Mouse (Mus musculus) common myeloid progenitor, adult 5-6 weeks (primary cell): ENCODE data around the gene Gm17617. TPM values are rescaled to one million over a fixed set of nuclear protein-coding genes. Genes with fewer than 3 reads are reported as not detected.
A peak's percentile ranks its signal among the peaks of the same experiment; 100 is the strongest.
"Not testable (repeated sequence)": the region's sequence is repeated elsewhere in the genome, so short reads cannot be mapped to it uniquely, and the experiment has no call there.

ENCODE experiments used
- ATAC-seq: replicated peaks from 2 replicates; pipeline ENCODE4 v1.8.0; 2016; ENCODE audit warnings: low read depth, mild to moderate bottlenecking, moderate TSS enrichment, inconsistent platforms; ENCODE audit not compliant: poor library complexity, severe bottlenecking
- total RNA-seq: library from RNA; stranded (forward); fragments of 200-1000, 187-1606 nt; gene quantifications from 2 replicates; pipeline ENCODE4 v1.2.3, GENCODE M21; 2017

Gene Gm17617
- total RNA-seq, 1 experiment from 2014 or later: not detected

DNA sequence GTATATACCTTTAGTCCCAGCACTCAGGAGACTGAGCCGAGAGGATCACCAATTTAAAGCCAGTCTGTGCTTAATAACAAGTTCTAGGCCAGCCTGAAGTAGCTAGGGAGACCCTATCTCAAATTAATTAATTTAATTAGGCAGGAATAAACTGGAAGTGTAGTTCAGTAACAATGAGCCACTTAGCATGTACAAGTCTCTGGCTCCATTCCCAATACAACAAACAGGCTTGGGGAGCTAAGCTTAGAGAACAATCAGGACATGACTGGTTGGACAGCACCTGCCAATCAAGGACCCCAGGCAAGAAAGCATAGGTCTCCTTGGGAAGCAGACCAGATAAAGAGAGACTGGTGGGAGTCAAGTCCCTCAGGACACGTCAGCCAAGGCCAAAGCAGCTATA, 6.9 kb upstream of the Gm17617 start:
- ATAC-seq: no peak

DNA sequence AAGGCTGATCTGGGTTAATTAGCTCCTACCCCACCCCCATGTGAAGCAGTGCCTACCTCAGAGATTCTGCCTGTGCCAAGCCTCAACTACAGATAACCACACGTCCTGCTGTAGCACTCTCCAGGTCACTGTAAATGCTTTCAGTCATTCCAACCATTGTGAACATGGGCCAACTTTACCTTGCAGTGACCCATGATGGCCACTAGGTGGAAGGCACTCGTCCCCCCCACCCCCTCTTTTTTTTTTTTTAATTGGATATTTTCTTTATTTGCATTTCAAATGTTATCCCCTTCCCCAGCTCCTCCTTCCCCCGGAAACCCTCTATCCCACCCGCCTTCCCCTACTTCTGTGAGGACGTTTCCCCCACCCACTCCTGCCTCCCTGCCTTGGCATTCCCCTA, 2.0 kb upstream of the Gm17617 start:
- peak; percentile 87 for ATAC-seq

DNA sequence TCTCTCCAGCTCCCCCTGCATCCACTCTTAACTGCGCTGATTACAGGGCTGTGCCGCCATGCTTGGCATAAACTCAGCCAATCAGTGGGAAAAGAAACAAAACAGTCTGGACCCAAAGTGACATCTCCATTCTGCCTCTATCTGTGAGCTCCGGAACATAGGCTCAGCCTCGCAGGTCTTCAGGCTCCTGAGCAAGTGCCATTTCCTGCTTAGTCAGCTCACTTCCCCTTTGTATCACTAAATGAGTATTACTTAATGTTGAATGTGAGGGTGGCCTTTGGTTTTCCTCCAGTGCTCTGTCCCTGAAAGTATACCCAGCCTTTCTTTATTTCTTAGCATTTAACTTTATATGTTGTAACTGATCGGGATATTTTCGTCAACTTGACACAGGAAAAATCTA, 8.4 kb downstream of the Gm17617 start:
- ATAC-seq: peak; percentile 82

DNA sequence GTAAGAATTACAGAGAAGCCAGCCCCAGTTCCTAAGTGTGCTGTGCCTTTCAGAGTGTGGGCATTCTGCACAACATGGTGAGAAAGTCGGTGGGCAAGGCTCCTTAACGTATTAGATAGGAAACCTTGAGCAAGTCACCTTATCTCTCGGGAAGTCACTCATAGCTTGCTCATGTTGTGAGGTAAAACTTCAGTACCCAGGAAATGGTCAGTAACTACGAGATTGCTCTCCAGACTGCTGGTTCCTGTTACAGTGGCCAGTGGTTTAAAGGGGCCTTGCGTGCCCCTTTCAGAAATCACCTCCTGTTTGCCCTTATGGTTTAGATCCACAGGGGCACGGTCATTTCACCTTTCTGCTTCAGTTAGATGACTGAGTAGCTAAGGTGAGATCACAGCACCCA, 19.0 kb downstream of the Gm17617 start:
- ATAC-seq: no peak

DNA sequence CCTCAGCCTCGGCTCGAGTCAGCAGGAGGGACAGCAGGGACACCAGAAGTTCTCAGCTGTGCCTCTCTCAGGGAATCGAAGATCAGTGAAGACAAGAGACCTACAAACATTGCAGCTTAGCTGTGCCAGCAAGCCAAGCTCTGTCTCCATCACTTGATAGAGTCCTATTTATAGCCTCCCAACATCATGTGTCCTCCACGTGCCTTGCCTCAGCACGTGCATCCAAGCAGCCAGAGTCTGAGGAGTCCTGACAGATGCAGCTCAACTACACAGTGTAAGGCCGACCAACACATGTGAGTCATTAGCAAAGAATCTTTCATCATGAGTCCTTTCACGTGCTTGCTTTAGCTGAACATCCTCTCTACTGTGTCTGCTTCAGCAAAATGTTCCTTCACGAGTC, 25.7 kb downstream of the Gm17617 start:
- ATAC-seq: no peak

DNA sequence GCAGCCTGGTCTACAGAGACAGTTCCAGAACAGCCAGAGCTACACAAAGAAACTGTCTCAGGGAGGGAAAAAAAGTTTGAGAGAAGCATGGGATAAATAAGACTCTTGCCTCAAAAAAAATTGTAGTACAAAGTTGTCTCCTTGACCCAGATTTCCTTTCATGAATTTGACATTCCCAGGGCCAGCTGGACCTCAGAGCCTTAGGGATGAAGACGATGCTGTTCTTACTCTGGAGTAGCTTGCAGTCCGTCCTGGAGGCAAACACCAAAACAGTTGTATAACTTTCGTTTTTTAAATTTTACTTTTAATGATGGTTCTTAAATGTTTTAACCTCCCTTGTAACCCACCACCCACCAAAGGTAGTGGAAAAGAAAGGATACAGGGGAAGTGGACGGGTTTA, 26.2 kb downstream of the Gm17617 start:
- ATAC-seq: no peak

DNA sequence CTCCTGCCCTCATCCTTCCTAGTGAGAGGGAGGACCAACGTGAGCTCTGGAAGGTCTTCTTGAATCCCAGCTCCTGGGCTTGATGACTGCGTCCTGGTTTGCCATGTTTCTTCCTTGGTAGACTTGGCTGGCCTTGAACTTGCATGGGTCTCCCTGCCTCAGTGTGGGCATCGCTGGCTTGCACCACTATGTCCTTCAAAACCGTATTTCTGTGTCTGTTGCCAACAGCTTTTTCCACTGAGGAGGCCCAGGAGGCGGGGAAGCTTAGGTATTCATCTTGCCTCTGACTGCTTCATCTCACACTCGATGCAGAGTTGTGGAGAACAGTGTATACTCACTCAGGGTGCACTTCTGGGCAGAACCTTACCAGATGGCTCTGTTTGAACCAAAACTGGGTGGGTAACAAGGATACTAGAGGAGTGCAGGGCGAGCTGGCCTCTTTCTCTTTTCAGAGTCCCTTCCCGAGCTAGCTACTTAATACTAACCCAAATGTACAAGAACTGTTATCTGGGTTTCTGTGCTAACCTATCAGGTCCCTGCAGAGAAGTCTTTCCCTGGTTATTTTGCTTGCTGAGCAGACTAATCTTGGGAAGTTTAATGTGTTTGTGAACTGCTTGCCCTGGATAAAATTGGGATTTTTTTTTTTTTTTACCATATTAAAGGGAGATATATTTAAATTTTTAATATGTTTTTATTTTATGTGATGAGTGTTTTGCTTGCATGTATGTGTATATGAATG, 27.2 kb downstream of the Gm17617 start:
- ATAC-seq: peak; percentile 3; the same call in 1 of the 2 replicates

DNA sequence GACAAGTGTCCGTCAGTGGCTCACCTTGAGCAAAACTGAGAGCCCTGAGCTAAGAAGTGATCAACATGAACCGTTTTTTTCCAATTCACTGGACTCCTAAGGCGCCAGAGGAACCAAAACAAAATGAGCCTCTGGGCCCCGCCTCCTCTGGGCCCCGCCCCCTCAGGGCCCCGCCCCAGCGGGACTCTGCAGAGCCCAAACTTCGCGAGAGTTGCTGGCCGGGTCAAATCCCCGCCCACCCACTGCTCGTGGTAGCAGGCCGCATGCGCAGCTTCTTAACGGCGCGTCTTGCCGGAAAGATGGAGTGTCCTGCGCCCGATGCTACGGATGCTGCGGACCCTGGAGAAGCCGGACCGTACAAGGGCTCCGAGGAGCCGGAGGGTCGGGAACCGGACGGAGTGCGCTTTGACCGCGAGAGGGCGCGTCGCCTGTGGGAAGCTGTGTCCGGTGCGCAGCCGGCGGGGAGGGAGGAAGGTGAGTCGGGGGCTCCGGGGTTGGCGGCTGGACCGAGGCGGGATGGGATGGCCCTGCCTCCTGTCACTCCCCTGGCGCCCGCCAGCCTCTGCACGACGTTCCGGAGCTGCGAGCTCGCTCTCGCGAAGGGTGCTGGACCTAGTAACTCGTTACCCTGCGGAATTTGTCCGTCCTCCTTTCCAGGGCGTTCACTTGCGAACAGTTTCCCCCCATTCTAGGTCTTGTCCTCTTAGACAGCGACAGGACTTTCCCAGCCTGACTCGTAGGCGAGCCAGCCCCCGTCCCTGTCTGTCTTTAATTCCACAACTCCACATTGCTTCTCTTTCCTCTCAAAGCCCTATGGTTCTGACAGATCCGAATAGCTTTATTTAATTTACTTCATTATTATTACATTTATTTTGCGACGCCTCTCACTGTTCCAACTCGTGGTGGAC, 28.0 kb downstream of the Gm17617 start, which contains the start of gene Zfp346:
TSS of gene Zfp346 (plus strand) at position 267 of the 908 bp plus-strand sequence.
- peak; percentile 92 for ATAC-seq

DNA sequence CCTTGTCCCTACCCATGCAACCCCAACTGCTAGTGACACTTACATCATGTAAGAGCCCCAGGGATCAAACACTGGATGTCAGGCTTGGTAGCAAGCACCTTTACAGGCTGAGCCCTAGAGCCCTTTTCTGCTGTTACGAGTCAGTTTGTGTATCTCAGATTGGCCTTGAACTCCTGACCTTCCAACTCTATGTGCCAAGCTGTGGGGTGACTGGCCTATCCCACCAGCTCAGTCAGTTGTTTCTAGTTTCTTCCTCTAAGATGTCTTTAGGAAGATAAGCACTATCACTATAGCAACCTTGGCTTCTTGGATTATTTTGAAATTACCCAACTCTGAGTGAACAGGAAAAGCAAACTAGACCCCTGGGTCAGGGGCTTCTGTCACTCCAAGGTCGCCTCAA, 30.0 kb downstream of the Gm17617 start:
- no peak for ATAC-seq

DNA sequence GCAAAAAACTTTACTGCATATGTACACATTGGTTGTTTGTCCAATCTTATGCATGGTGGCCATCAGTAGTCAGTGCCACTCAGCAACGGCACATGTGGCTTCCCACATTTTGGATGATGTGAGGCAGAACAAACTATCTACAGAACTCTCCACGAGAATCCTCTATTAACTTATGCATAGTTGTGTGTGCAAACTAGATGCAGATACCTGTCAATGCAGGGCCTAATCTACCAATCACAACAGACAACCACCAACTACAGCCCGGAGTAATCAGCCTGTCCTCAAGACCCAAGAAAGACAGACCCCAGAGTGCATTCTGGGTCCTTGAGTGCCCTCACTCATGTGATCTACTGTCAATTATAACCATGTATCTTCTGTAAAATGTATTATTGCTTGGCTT, 31.0 kb downstream of the Gm17617 start:
- no peak for ATAC-seq

DNA sequence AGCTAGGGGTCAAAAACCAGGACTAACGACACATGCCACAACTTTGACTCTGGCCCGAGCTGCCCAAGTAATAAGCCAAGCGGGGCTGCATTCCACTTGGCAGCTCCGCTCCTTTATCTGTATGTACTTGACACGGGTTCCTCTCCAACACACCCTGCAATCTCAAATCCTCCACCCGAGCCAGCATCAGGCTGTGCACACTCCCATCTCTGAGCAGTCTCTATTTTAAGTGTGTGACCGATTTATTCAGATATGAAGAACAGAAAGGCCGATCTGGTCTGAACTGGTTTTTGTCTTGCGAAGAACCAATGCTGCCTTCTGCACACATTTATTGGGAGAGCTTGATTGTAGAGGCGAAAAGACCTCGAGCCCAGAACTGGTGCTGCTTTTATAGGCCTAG, 31.7 kb downstream of the Gm17617 start:
- no peak for ATAC-seq

DNA sequence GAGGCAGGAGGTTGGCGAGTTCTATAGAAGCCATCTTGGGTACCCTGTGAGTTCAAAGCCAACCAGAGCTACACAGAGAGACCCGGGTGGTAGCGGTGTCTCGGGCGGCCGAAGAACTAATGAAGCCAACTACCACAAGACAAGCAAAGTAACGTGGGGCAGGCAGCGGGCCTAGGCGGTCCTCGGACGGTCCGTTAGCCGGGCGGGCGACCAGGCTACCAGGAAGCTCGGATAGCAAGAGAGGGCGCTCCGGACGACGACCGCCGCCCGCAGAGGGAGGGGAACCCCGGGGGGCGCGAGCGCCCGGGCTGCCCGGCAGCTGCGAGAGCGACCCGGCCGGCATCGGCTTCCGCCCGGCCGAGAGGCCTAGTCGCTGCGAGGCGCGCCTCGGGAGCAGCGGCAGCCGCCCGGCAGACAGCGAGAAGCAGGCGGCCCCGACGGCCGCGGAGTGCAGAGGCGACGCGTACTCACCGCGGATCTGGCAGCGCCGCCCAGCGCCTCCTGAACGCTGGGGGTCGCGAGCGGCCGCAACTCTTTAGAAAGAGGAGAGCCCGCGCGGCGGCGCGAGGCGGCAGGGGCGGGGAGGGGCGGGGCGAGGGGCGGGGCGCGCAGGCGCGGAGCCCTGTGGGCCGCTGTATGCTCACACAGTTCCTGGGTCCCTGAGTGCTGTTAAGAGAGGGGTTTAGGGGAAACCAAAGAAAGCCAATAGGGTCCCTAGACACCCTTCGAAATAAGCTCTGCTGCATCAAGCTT, 33.4 kb downstream of the Gm17617 start, which contains the start of gene Uimc1:
TSS of gene Uimc1 (minus strand) at position 575 of the 753 bp plus-strand sequence.
- peak; percentile 80 for ATAC-seq

DNA sequence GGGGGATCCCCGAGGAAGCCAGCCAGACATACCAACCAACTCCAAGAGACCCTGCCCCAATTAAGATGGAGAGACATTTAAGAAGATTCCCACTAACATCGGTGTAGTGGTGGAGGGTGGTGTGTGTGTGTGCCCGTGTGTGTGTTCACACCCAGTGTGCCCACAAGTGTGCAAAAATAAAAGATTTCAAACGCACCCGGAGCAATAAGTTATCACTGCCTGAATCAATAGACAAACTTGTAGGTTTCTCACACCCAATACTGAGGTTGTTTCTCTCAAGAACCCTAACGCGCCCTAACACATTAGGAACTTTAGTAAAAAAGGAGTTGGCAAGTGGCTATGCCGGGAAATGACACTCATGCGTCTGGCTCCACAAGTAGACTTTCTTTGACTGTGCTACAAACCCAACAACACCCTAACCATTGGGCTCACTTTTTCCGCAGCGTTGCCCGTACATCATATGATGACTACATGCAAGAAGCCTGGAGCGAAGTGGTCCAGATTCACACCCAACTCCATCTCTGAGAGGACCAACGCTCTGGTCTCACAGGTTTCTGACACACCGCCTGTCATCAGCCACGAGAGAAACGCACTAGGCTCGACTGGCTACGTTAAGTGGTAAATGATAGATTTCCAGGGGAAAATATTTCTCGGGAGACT, 34.2 kb downstream of the Gm17617 start:
- peak; percentile 24; the same call in 1 of the 2 replicates for ATAC-seq

DNA sequence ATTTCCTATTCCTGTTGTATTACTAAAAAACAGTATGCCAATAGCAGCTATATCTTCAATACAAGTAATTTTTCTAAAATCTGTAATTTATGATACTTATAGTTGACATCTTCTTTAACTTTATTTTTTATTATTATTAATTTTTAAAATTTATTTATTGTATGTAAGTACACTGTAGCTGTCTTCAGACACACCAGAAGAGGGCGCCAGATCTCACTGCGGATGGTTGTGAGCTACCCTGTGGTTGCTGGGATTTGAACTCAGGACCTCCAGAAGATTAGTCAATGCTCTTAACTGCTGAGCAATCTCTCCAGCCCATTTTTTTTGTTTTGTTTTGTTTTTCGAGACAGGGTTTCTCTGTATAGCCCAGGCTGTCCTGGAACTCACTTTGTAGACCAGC, 35.5 kb downstream of the Gm17617 start:
- not testable (repeated sequence) for ATAC-seq

DNA sequence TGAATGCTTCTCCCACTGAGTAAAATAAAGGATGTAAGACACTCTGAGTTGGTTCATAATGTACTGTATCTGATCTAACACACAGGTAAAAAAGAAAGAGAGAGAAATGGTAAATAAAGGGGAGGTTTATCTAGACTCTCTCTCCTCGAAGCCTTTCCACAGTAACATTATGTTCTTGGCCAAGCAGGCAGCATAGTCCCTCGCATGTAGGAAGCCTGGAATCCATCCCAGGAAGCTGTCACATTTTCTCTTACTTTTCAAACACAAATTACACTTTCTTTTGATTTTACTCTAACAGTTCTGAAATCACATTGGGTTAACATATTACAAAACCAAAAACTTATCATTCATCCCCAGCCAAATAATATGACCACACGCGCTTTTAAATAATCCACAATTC, 40.8 kb downstream of the Gm17617 start:
- ATAC-seq: no peak

Other genes starting within 250 kb of the Gm17617 start
- gene Unc5a, start 184.1 kb downstream of the Gm17617 start, total RNA-seq: 0.58 and 6.3 TPM in 2 replicates
- gene Hk3, start 112.2 kb downstream of the Gm17617 start, total RNA-seq: 42.4 and 54.0 TPM in 2 replicates
- 57.7 and 74.5 TPM in 2 replicates for gene Uimc1, start 33.2 kb downstream of the Gm17617 start, total RNA-seq
- 13.2 and 14.7 TPM in 2 replicates for gene Zfp346, start 28.2 kb downstream of the Gm17617 start, total RNA-seq
- gene Fgfr4, start 19.1 kb upstream of the Gm17617 start, total RNA-seq: not detected in 2 replicates
- 110 and 124 TPM in 2 replicates for gene Nsd1, start 76.2 kb upstream of the Gm17617 start, total RNA-seq
- 83.2 and 93.3 TPM in 2 replicates for gene Prelid1, start 187.0 kb upstream of the Gm17617 start, total RNA-seq
- 22.3 and 31.5 TPM in 2 replicates for gene Rab24, start 188.4 kb upstream of the Gm17617 start, total RNA-seq
- gene Mxd3, start 196.3 kb upstream of the Gm17617 start, total RNA-seq: 6.2 and 9.0 TPM in 2 replicates
- 83.6 and 85.1 TPM in 2 replicates for gene Lman2, start 229.2 kb upstream of the Gm17617 start, total RNA-seq
- 4.2 and 8.7 TPM in 2 replicates for gene Rgs14, start 236.2 kb upstream of the Gm17617 start, total RNA-seq